Mouse (Mus musculus) retina, embryonic 14.5 days (tissue): ENCODE results near the gene F2r.

Source experiments
- DNase-seq: peaks from one replicate; pipeline ENCODE4 v3.0.0-alpha.2; 2015; ENCODE audit warnings: low spot score

The F2r gene

DNA sequence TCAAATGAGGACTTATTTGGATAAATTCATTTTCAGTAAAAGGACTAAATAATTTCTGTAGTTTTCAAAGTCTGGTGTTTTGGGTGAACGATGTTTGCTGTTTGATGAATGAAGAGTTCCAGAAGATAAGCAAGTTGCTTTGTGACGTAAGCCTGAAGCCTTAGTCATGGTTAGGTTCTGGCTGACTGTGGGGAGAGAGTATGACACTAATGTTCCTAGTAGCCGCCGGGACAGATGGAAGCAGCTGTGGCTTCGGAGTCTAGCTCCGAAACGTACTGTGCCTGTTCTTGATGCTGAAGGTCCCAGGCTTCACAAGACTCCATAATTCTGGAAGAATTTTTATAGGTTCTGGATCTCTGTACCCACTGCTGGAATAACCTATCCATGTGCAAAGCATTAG lies 22.9 kb downstream of the F2r start:
- DNase-seq: no peak

GRCm38 (mm10) chr13:95592860-95593259 lies 25.4 kb downstream of the F2r start:
- no peak for DNase-seq

DNA sequence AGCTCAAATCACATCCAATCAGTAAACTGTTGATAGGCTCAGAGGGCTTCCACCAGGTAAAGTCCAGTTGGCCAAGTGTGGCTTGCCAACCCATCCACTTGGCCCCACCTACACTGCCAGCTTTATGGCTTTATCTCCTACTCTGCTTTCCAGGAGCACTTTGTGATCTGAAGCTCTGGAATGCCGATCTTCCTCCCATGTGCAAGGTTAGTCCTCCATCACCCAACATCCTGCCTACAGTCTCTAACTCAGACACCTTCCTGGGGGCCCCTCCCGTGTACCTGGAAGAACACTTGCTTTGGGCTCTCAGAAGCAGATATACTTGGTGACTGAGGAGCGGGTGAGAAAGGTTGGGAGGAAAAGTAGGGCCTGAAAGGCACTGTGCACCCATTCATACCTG lies 26.7 kb downstream of the F2r start:
- no peak for DNase-seq

GRCm38 (mm10) chr13:95587628-95588027 lies 30.7 kb downstream of the F2r start:
- DNase-seq: no peak

DNA sequence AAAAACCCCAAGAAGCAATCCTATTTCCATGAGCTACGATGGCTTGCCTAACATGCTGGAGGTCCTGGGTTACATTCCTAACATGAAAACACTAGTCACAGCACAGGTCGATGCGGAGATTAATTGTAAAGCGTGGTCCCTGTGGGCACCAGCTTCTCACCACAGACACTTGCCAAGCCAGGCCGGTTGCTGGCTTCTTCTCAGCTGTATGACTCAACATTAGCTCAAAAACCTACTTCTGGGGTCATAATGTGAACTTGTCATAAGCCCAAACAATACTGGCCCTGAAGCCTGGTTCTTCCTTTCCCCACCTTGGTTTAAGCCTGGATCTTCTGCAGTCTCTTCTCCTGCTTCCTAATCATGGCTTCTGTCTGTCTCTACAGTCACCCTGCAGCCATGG lies 33.4 kb downstream of the F2r start:
- no peak for DNase-seq

DNA sequence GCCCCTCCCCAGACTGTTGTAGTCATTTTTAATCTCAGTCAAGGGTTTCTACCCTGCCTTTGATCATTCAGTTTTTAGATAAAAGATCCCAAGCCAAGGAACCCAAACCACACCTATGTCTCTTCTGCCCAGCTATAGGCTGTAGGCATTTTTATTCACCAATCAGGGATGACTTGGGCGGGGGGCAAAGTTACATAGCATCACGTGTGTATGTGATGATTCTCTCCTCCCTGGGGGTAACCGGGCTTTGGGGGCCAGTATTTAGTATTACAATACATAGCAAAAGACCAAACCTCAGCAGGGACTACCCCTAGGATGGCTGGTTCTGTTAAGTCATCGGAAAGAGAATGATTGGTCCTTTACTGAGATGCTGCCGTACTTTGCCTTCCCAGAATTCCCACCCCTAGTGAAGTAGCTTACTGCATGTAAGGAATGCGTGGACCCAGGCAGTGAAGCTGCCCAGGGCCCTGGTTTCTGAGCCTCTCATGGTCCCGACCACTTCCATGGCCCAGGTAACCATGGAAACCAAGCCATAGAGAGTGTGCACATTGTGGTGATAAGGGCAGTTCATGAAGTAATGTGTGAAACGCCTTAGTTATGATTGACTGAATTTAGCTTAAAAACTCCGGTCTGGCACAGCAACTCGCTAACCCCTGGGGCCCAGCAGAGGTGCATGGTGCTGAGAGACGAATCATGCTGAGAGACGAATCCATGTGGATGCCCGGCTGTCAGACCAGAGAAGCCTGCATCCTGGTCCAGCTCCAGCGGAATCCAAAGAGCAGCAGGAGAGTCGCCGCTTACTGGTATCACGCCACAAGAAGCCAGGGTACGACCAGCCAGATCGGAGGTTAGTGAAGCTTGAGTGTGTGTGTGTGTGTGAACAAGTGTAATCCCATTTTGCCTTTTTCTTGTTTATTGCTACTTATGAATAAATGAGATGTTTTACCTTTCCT lies 34.8 kb downstream of the F2r start:
- peak; percentile 42 for DNase-seq

DNA sequence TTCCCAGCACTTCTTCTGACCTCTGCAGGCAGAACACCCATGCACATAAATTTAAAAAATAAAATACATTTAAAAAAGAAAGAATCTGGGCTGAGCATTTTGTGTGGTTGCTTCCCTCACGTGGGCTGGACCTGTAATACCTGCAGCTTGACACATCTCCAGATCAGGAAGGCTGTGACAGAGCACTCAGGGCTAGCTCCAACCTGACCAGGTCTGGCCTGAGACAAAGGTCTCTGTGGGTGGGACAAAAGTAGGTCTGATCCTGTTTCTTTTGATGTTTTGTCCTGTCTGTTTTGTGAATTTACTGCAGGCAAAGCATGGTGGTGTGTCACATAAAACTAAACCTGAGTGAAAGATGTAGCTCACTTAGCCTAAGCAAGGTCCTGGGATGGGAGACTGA lies 36.4 kb downstream of the F2r start:
- no peak for DNase-seq

- no peak for DNase-seq
Observed at GRCm38 (mm10) chr13:95578016-95578697, 40.1 kb downstream of the F2r start.

DNA sequence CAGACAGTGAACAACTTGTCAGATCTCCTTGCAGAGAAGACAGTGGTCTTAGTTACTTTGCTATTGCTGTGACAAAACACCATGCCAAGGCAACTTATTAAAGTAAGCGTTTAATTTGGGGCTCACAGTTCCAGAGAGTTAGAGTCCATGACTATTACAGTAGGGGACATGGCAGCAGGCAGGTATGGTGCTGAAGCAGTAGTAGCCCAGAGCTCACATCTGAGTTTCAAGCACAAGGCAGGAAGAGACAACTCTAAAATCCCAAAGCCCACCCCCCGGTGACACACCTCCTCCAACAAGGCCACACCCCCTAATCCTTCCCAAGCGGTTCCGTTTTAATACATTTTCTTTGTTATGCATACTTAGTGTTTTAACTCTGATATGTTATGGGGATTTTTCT lies 47.4 kb downstream of the F2r start:
- no peak for DNase-seq

GRCm38 (mm10) chr13:95569326-95569725 lies 49.0 kb downstream of the F2r start:
- DNase-seq: no peak

GRCm38 (mm10) chr13:95568336-95568735 lies 50.0 kb downstream of the F2r start:
- no peak for DNase-seq

GRCm38 (mm10) chr13:95566841-95567551 lies 51.3 kb downstream of the F2r start:
- no peak for DNase-seq

DNA sequence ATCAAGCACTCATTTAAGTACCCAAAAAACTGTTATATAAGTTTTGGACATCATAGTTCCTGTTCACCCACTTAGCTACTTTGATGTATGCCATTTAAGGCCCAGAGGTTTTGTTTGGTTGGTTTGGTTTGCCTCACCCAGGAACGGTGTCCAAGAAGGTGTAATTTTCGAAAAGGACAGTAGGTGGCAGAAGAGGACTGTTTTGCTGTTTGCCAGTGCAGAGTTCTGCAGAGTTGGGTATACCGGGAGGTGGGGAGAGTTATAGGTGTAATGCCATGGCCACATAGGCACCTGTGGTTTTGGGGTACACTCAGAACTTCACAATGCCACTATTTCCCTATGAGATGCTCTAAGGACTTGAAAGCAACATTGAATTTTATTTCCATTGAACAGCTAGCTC lies 54.6 kb downstream of the F2r start:
- DNase-seq: peak; percentile 92

DNA sequence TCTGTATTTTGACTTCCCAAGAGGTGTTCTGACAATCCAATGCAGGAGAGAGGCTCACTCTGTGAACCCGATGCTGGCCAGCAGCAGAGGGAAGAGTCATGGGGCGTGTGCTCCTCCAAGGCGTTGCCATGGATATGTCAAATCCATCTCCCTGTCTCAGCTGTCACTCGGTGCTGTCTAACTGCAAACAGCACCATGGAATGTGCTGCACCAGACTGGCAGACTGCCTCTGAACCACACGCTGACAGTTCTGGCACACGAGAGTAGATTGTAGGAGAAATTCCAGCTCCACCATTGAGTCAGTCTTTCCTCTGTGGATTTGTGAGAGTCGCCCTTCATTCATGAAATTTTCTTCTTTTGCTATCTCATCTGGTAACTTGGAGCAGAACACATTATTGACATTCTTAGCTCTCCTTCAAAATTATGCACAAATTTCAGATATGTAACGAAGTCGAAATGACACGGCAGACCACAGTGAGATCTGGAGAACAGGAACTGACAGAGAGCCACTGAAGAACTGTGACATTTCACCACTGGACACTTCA lies 55.1 kb downstream of the F2r start:
- DNase-seq: no peak

DNA sequence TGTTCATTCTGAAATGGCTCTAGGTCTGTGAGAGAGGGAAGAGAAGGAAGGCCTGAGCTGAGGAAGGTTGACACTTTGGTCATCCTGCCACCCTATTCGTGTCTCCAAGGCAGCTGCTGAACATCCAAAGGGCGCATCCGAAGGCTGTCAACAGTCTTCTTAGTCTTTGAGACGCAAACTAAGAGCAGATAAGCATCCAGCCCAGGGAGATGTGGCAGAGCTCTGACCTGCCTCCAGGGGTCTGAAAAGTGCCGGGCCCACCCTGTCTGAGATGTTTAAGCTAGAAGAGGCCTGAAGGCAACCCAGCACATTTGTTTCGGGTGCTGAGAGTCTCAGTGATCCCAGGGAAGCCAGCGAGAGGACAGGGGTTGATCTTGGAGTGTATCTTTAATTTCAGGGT lies 61.0 kb downstream of the F2r start:
- DNase-seq: no peak

- DNase-seq: no peak
Observed at GRCm38 (mm10) chr13:95553885-95554492, 64.3 kb downstream of the F2r start.
